Mouse (Mus musculus) cortical plate, adult 2 months (tissue): ENCODE results near the gene Parg. TPM values are rescaled to one million over a fixed set of nuclear protein-coding genes. Genes with fewer than 3 reads are reported as not detected.
"Not testable (repeated sequence)": the region's sequence is repeated elsewhere in the genome, so short reads cannot be mapped to it uniquely, and the experiment has no call there.

ENCODE experiments used
- H3K27ac ChIP-seq: fragments of 200-500 bp; 2 replicates; pipeline ENCODE4 v1.5.1; 2012; ENCODE audit warnings: low read length, control low read depth, inconsistent platforms; ENCODE audit not compliant: insufficient read depth
- H3K4me1 ChIP-seq: fragments of 200-500 bp; 2 replicates; pipeline ENCODE4 v1.6.1; 2011; ENCODE audit warnings: low read length; ENCODE audit not compliant: control insufficient read depth, insufficient read depth
- H3K4me3 ChIP-seq: fragments of 200-500 bp; 2 replicates; pipeline ENCODE4 v1.5.1; 2011; ENCODE audit warnings: mild to moderate bottlenecking, low read length, control low read depth; ENCODE audit not compliant: insufficient read depth
- CTCF ChIP-seq: fragments of 200-500 bp; IDR thresholded peaks from 2 replicates; pipeline ENCODE4 v1.5.1; 2011; ENCODE audit warnings: mild to moderate bottlenecking, control low read depth, low read length; ENCODE audit not compliant: insufficient read depth; ENCODE audit errors: extremely low read depth
- POLR2A ChIP-seq: fragments of 200-500 bp; IDR thresholded peaks from 2 replicates; pipeline ENCODE4 v1.6.1; 2011; ENCODE audit warnings: mild to moderate bottlenecking, low read length, control low read depth; ENCODE audit not compliant: insufficient read depth; ENCODE audit errors: extremely low read depth
- polyA plus RNA-seq: library from polyadenylated mRNA; depleted of rRNA; stranded (reverse); fragments of >200 nt; gene quantifications from 2 replicates; pipeline ENCODE4 v1.2.3, GENCODE M21; 2012

The Parg gene
- polyA plus RNA-seq, 1 experiment: 16.7 TPM

DNA sequence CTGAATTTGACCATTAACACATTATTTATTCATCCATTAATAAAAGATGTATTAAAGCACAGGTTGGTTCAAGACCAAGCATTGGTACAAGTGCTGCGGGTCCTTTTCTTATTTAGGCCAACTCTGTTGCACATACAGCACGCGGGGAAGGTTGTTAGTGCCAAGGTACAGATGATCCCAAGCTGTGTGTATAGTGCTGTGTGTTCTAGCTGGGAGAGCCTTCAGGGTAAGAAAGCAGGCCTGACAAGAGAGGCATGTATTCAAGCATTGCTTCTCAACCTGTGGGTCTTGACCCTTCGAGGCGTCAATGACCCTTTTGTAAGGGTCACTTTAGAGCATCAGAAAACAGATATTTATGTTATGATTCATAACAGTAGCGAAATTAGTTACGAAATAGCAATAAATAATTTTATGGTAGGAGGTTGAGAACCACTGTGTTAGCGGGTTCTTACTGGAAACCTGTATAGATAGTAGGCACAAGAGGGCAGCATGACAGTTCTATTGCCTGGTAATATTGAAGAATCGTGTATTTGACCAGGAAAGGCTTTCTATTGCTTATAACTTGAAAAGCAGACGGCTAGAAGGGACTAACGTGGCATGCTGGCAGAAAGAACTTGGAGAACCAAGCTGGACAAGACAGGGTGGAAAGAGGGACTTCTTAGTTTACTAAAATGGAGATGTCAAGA is 38.4 kb upstream of the Parg start:
- no peak overlapping the region for H3K4me3 ChIP-seq
- H3K4me1 ChIP-seq: peaks cover 7% of the 10 kb centered on the region; the same call in 1 of the 2 replicates
- no peak overlapping the region for H3K27ac ChIP-seq
- TF ChIP-seq CTCF (no peak), POLR2A (no peak)

DNA sequence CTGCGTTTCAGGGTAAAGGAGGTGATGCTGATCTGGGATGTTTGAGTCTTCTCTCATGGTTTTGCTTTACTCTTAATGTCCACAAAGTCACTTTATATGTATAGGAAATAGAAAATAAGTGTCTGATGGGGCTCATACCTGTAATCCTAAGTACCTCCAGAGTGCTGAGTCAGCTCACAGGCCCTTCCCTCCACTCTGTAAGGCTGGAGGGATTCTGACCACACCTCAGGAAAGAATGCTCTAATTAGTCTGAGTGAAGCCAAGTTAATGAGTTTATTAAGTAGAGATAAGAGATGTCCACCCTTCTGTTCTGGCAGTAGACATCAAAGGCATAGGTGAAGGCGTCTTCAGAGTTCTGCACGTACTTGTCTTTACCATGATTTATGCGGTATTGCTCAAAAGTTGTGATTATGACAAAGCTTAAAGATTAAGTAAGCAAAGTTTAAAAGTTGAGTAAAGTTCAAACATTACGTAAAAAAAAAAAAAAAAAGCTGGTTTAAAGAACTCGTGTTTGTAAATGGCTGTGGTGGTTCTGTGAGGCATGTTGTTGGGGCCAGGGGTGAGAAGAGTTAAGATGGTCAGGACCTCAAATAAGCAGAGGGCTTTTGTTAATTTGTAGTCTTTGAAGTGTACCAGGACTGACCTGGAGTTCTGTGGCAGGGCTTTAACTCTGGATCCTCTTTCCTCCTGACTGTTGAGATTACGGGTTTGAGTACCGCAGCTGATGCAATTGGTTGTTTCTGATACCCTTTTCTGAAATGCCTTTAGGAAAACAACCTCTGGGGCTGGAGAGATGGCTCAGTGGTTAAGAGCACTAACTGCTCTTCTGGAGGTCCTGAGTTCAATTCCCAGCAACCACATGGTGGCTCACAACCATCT is 37.3 kb upstream of the Parg start:
- H3K4me1 ChIP-seq: peaks cover 12% of the 10 kb centered on the region; the same call in 1 of the 2 replicates
- no peak overlapping the region for H3K27ac ChIP-seq
- TF ChIP-seq POLR2A: no peak
- TF ChIP-seq CTCF: no peak
- H3K4me3 ChIP-seq: no peak overlapping the region

DNA sequence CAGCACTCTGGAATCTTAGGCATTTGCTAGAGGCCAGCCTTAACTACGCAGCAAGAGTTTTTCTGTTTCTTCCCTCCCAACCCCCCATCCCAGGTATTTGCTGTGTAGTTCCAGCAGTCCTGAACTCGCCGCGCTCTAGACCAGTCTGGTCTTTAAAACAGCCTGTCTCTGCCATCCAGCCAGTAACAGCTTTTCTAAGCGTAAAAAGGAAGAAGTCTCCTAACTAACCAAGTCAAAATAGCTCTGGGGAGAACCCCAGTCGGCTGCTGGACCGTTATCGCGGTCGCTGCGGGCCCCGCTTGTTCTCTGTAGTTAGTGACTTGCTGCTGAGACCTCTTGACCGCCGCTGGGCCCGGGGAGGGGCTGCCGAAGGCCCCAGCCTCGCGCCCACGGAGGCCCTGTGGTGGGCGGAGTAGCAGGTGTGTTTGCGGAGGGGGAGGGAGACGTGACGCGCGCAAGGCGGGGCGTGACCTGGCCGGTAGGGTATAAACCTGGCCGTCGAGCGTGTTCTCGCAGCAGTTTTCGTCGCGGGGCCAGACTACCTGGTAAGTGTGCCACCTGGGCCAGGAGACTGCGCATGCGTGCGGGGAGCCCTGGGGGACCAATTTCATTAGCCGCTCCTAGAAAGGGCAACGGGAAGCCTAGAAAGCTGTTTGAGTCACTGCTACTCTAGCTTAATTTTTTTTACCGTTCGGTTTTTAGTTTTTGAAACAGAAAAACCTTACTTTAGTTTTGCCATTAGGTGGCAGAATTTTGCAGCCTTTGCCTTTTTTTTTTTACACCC is 36.3 kb upstream of the Parg start:
- TF ChIP-seq CTCF (no peak), POLR2A (no peak)
- Histone ChIP-seq H3K27ac (0 out of 2 replicates have a peak overlapping the region, but pooled peaks have one; percentile 65), H3K4me3 (peak overlapping the region; percentile 39), H3K4me1 (peaks cover 16% of the 10 kb centered on the region; the same call in 1 of the 2 replicates)

DNA sequence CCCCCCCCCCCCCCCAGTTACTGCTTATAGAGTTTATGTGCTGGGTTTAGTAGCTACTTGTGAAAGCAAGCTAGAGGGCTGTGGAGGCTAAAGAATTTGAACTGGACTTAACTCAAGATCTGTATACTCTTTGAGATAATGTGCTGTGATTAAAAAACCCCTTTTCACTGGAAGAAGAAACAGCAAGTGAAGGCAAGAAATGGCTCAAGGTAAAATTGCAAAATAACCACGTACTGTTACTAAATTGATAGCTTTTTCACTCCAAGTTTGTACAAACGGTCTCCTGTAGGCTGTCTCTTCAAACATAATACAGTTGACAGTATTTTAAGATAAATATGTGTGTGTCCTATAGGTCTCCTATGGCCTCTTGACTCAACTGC is 35.7 kb upstream of the Parg start:
- no peak overlapping the region for H3K27ac ChIP-seq
- TF ChIP-seq CTCF (no peak), POLR2A (no peak)
- peak overlapping the region; percentile 39; the same call in 1 of the 2 replicates for H3K4me3 ChIP-seq
- peaks cover 12% of the 10 kb centered on the region; the same call in 1 of the 2 replicates for H3K4me1 ChIP-seq

DNA sequence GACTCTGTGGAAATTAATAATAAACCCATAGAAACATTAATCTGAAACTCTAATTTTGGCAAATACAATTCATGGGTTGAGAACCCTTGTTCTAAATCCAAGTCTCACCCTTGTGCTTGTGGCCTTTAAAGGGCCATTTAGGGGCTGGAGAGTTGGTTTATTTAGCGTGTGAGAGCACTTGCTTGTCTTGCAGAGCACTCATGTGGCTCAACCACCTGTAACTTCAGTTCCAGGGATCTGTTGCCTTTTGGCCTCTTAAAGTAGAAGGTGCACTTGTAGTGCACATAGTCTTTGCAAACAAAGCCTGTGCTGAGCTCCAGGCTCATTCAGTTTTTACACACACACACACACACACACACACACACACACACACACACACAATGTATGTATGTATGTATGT is 34.9 kb upstream of the Parg start:
- Histone ChIP-seq H3K27ac (no peak overlapping the region), H3K4me3 (no peak overlapping the region), H3K4me1 (peaks cover 11% of the 10 kb centered on the region; the same call in 1 of the 2 replicates)
- TF ChIP-seq CTCF: no peak
- no peak for TF ChIP-seq POLR2A

DNA sequence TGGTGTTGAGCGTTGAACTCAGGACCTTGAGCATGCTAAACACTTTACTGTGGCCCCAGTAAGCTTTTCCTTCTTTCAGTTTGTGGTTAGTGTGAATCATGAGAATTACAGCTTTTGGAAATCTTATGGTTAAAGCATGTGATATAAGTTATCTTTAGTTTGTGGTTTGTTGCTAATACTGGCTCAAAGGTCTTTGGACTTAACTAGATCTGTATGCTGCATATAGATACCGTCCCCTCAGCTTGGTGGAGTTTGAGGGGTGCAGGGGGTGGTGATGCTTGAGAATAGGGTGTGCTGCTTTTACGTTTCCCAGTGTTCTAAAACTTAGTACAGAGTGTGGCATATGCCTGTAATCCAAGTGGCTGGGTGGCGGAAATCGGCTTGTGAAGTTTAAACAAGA is 34.4 kb upstream of the Parg start:
- no peak for TF ChIP-seq POLR2A
- no peak for TF ChIP-seq CTCF
- peaks cover 11% of the 10 kb centered on the region; the same call in 1 of the 2 replicates for H3K4me1 ChIP-seq
- H3K4me3 ChIP-seq: no peak overlapping the region
- H3K27ac ChIP-seq: no peak overlapping the region

DNA sequence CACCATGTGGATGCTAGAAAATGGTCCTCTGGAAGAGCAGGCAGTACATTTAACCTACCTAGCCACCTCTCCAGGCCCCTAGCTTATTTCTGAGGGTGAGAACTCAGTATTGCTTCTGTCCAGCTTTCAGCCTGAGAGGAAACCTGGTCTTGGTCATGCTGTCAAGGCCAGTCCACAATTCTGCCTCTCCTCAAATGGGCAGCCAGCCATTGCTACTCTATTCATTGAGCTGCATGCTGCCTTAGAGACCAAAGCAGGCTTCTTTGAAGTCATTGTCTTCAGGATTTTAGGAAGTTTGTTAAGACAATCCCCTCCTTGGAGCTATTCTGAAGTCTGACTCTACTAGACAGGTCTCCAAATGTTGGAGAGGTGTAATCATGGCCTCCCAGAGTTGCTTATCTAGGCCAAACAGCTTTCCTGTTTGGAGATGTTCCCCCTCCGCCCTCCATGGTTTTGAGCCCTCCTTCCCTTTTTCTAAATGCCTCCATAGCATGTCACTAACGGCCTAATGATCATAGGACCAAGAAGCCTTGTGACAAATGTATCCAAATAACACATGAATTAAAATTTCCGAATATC is 33.0 kb upstream of the Parg start:
- TF ChIP-seq POLR2A: no peak
- TF ChIP-seq CTCF: no peak
- no peak overlapping the region for H3K4me3 ChIP-seq
- H3K4me1 ChIP-seq: peaks cover 11% of the 10 kb centered on the region; the same call in 1 of the 2 replicates
- H3K27ac ChIP-seq: 0 out of 2 replicates have a peak overlapping the region, but pooled peaks have one; percentile 36

DNA sequence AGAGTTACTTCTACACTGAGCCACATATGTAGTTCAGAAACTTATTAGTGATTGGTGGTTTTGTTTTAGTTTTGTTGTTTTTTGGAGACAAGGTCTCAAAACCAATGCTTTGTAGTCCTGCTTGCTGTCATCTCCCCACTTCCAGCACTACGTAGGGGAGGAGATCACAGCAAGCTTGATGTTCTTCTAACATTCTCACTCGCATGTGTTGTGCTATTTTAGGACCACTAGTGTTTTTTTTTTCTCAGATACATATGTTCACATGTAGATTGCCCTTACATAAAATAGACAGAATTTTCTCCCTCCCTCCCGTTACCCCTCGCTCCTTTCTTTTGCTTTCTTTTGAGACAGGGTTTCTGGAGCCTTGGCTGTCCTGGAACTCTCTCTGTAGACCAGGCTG is 31.6 kb upstream of the Parg start:
- TF ChIP-seq POLR2A: no peak
- no peak for TF ChIP-seq CTCF
- Histone ChIP-seq H3K4me1 (peaks cover 10% of the 10 kb centered on the region; the same call in 1 of the 2 replicates), H3K4me3 (no peak overlapping the region), H3K27ac (no peak overlapping the region)

DNA sequence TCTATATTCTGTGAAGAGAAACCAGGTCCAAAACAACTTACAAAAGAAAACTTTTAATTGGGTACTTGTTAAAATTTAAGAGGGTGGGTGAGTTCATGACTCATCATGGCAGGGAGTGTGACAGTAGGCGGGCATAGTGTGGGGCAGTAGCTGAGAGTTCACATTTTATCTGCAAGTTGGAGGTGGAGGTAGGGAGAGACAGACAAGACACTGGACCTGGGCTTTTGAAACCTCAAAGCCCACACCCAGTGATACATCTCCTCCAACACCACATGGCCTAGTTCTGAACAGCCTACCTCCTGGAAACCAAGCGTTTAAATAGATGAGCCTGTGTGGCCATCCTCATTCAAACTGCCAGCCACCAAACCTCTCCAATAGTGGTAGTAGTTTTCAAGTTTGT is 26.4 kb upstream of the Parg start:
- Histone ChIP-seq H3K4me3 (no peak overlapping the region), H3K27ac (no peak overlapping the region), H3K4me1 (peaks cover 2% of the 10 kb centered on the region; the same call in 1 of the 2 replicates)
- no peak for TF ChIP-seq CTCF
- TF ChIP-seq POLR2A: no peak

DNA sequence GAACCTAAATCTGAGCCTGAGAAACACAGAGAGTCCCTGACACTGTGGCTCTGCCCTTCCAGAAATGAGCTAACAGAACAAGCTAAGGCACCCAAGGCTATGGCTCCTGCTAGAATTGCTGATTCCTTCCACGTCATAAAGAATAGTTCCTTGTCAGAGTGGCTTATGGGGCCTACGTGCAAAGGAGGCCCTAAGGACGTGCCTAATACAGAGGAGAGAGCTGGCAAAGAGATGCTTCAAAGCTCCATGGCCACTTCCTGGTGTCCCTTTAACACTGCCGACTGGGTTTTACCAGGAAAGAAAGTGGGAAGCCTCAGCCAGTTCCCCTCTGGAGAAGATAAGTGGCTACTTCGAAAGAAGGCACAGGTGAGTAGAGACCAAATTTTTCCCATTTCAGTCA is 25.2 kb upstream of the Parg start:
- H3K4me1 ChIP-seq, H3K4me3 ChIP-seq, H3K27ac ChIP-seq: not testable (repeated sequence)
